Mouse (Mus musculus): ENCODE data around the gene Stag3.

GRCm38 (mm10) chr5:138281798-138282197 is 1.8 kb downstream of the Stag3 start:
- TF ChIP-seq POLR2A (IDR thresholded peaks at IDR 0.05; ENCODE audit: insufficient read depth, low read length): no peak
- no peak for TF ChIP-seq CTCF (IDR thresholded peaks at IDR 0.05; ENCODE audit: low read depth, low read length)
- TF ChIP-seq EP300 (IDR thresholded peaks at IDR 0.05; ENCODE audit: insufficient read depth, low read depth, low read length): no peak
